Mouse (Mus musculus): ENCODE data around the gene Rin2.

Rin2 gene

DNA sequence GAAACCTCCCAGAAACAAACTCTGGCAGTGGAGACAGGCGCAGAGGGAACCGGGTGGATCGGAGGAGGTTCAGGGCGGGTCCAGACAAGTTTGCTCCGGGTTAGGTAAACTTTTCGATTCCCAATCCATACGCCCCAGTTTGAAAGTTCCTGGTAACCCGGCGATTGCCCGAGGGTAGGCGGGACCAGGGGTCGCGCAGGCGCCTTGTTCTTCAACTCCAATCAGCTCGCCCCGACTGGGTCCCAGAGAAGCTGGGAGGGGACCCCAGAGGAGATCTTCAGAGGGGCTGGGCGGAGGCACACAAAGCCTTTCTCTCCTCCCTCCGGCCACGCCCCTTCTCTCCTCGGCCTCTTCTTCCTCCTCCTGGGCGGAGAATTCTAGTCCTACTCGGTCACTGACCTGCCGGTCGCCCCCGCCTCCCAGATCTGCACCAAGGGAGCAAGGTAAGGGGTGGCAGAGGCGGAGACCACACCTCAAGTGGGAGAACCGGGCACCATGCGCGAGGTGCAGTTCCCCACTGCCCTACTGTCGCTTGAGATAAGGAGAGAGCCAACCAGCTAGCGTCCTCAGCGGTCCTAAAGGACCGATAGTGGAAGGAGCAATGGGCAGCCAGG, at the start of gene Rin2:
Rin2 (plus strand) TSS at position 74 of the 614 bp plus-strand sequence.
- peak; percentile 35 to 44 for DNase-seq

GRCm38 (mm10) chr2:145631123-145631798, 43.8 kb upstream of the Rin2 start:
- no peak for DNase-seq

- DNase-seq = no peak
Measured at GRCm38 (mm10) chr2:145631799-145632174, 43.2 kb upstream of the Rin2 start.

DNA sequence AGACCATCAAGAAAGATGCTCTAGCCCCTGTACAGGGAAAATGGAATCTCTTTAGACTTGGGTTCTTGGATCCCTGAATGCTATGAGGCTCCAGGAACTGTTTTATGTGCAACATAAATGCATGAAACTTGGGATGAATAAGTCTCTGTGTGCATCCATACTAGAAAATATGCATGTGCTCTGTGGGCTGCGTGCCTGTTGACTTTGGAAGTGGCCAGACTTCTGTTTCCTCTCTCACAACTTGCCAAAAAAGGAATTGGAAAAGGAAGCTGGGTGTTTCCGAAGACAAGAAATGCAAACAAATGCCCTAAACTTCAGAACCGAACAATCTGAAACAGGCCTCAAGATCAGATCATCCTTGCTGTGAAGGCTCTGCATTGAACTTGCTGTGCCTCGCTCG, 41.2 kb upstream of the Rin2 start:
- no peak for DNase-seq

DNA sequence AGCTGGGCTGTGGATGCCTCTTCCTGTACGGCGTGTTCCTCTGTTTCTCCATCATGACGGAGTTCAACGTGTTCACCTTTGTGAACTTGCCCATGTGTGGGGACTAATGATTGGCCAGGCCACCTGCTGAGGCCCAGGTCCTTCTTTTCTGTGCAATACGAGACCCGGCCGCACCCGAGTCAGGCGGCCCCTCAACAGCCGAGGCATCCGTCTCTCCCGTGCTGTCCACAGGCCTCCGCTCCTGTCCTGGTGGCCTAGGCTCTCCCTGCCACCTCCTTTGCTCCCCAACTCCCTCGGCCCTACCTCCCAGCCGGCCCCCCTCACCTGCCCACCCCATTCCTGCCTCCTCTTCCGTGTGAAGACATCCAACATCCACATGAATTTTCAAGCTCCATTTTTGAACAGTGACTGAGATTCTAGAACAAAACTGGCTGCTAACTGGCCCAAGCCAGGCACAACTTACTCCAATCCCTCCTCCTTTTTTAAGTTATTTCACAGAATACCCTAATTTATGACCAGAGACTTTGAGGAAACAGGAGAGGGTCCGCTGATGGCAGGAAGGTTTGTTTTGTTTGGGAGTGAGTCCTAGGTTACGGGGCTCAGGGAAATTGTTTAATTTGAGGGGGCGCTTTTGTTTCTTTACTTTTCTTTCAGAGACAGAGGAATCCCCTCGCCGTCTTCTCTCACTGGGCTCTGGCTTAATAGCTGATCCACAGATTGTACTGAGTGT, 34.6 kb upstream of the Rin2 start:
- DNase-seq = no peak

DNA sequence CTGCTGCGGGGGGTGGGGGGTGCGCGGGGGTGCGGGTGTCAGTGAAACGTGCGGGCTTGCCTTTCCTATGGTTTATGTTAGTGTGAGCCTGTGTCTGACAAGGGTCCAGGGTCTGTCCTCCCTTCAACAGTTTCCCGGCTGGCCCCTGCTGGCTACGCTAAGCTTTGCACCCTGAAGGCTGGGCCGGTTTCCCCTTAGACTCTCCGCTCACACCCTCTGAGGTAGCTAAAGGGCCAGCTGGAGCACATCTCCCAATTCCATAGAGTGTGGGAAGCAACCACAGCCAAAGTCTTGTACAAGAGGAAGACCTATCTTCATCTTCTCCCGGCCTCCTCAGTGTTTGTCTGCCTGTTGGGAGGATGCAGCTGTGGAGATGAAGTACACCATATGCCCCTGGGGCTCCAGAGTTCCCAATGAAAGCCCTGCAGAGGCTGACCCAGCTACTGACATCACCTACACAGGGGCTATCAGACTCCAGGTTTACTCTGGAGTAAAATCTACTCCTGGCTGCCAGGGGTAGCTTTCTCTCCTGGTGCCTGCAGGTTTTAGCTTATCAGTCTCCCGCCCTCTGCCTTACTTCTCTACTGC, 19.5 kb upstream of the Rin2 start:
- no peak for DNase-seq

DNA sequence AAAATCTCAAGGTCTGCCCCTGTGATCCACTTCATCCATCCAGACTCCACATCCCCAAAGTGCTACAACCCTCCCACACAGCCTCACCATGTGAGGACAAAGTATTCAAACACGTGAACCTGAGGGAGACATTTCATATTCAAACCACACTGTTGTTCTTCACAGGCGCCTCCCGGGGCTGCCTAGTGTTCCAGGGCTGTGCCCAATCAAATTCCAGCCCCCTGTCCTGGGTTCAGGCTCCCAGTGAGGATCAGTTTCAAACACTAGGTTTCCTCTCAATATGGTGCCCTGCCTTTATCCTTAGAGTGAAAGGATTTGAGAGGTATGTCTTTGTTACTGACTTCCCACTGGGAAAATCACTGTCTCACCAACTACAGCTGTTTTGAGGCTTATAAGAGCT, 18.9 kb upstream of the Rin2 start:
- no peak for DNase-seq

GRCm38 (mm10) chr2:145656716-145657115, 18.3 kb upstream of the Rin2 start:
- no peak for DNase-seq

DNA sequence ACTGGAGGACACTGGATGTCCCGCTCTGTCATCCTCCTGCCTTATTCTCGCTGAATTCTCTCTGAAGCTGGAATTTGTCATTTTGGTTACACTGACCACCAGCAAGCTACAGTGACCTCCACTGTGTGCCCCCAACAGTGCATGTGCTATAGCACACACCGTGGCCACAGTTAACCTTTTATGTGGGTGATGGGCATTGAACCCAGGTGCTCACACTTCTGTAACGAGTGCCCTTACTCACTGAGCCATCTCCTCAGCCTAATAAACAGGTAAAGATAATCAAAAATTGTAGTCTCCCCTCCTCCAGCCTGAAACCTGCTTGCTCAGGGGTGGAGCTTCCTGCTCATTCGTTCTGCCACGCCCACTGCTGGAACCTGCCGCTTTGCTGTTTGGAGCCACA, 13.8 kb upstream of the Rin2 start:
- DNase-seq = no peak

DNA sequence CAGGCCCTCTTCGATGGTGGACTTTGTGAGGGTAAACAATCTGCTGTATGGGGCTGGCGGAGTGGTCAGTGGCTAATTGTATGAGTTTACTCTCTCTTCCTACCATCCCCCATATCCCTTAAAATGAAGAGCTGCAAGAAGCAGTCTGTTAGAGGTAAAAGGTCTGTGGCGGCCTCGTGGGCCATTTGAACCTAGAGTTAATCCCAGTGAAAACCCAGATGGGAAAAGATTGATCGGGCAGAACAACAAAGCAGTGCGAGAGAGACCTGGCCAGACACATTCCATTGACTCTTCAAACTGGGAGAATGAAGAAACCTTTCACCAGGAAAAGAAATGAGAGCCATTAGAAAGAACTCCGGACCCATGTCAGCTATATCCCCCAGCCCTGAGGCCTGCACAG, 11.1 kb upstream of the Rin2 start:
- no peak for DNase-seq

- no peak for DNase-seq
Measured at GRCm38 (mm10) chr2:145664311-145664710, 10.7 kb upstream of the Rin2 start.

- no peak for DNase-seq
Measured at GRCm38 (mm10) chr2:145668135-145668534, 6.9 kb upstream of the Rin2 start.

DNA sequence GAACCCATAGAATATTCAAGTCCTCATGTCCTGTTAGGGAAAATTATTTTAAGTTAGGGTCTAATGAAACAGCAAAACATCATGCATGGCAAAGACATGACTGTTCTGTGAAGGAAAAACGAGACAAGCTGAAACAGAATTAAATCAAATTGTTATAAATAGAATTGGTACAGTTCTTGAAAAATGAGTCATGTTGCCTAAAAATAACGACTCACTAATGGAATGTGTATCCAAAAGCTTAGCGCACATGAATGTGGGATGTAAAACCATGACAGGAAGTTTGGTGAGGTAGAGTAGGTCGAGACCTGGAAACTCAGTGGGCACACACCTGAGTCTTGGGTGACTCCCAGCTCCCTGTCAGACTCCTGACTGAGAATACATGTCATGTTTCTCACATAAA, 4.9 kb upstream of the Rin2 start:
- no peak for DNase-seq

GRCm38 (mm10) chr2:145674496-145675141, 396 bp upstream of the Rin2 start:
- DNase-seq = peak; percentile 6 to 7

- DNase-seq = peak; percentile 58 to 63
Measured at GRCm38 (mm10) chr2:145675756-145676543, 935 bp downstream of the Rin2 start.

- no peak for DNase-seq
Measured at GRCm38 (mm10) chr2:145676544-145676925, 1.5 kb downstream of the Rin2 start.

GRCm38 (mm10) chr2:145676936-145677335, 1.9 kb downstream of the Rin2 start:
- no peak for DNase-seq

- no peak for DNase-seq
Measured at GRCm38 (mm10) chr2:145680141-145680540, 5.1 kb downstream of the Rin2 start.

GRCm38 (mm10) chr2:145680762-145681161, 5.7 kb downstream of the Rin2 start:
- DNase-seq = no peak

DNA sequence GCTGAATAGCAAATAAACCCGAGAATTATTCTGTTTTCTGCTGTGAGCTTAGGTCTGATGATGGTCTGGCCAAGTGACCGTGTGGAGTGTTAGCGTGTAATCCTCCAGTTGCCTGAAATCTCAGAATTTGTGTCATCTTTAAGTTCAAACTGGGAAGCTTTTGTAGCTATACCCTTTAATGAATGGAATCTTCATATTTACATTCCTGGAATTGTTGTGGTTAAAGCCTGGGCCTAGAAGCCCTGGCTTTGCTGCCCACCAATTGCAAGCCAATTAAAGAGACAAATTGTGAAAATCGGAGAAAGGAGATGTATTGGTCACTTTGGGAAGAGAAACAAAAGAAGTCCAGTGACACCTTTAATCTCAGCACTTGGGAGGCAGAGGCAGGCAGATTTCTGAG, 6.6 kb downstream of the Rin2 start:
- DNase-seq = no peak

GRCm38 (mm10) chr2:145682924-145683323, 7.9 kb downstream of the Rin2 start:
- no peak for DNase-seq

GRCm38 (mm10) chr2:145683536-145683935, 8.5 kb downstream of the Rin2 start:
- peak; percentile 16 to 17 for DNase-seq
